Mouse (Mus musculus) myocyte (in vitro differentiated cells): Measurements from ENCODE around the gene Rbms1.

Experiments
- POLR2A ChIP-seq: IDR thresholded peaks from one replicate; pipeline ENCODE4 v1.6.1; 2011; ENCODE audit warnings: low read depth, mild to moderate bottlenecking, control low read depth, moderate library complexity; ENCODE audit not compliant: insufficient read length
- REST ChIP-seq: IDR thresholded peaks from one replicate; pipeline ENCODE4 v1.6.1; 2011; ENCODE audit warnings: mild to moderate bottlenecking, control low read depth, moderate library complexity; ENCODE audit not compliant: insufficient read depth, insufficient read length
- USF1 ChIP-seq: IDR thresholded peaks from one replicate; pipeline ENCODE4 v1.6.1; 2011; ENCODE audit warnings: low read depth, mild to moderate bottlenecking, control low read depth, moderate library complexity

- TF ChIP-seq POLR2A, result no peak
- no peak for TF ChIP-seq USF1
- no peak for TF ChIP-seq REST
Observed at GRCm38 (mm10) chr2:60708671-60709070, 254.3 kb downstream of the Rbms1 start.
